Mouse (Mus musculus) brain, adult 2 months (tissue): ENCODE data around the gene Aff1.

Source experiments
- DNase-seq: peaks from one replicate; pipeline ENCODE4 v3.0.0; 2011; ENCODE audit warnings: low read depth, low spot score

Aff1 gene

GRCm38 (mm10) chr5:103772252-103772651 is 80.1 kb downstream of the Aff1 start:
- peak; percentile 45 for DNase-seq

- no peak for DNase-seq
Measured at GRCm38 (mm10) chr5:103773100-103773552, 81.0 kb downstream of the Aff1 start.

- DNase-seq: peak; percentile 87
Measured at GRCm38 (mm10) chr5:103774703-103775333, 82.6 kb downstream of the Aff1 start.

GRCm38 (mm10) chr5:103775429-103775828 is 83.3 kb downstream of the Aff1 start:
- no peak for DNase-seq

- no peak for DNase-seq
Measured at GRCm38 (mm10) chr5:103776842-103777241, 84.7 kb downstream of the Aff1 start.

GRCm38 (mm10) chr5:103777446-103777845 is 85.3 kb downstream of the Aff1 start:
- no peak for DNase-seq

- DNase-seq: peak; percentile 63
Measured at GRCm38 (mm10) chr5:103778314-103779117, 86.3 kb downstream of the Aff1 start.

- DNase-seq: no peak
Measured at GRCm38 (mm10) chr5:103779836-103780235, 87.7 kb downstream of the Aff1 start.

GRCm38 (mm10) chr5:103780266-103780665 is 88.1 kb downstream of the Aff1 start:
- DNase-seq: no peak

- DNase-seq: no peak
Measured at GRCm38 (mm10) chr5:103780836-103781235, 88.7 kb downstream of the Aff1 start.

GRCm38 (mm10) chr5:103783086-103783668 is 91.0 kb downstream of the Aff1 start:
- DNase-seq: no peak

- DNase-seq: peak; percentile 64
Measured at GRCm38 (mm10) chr5:103786096-103786495, 93.9 kb downstream of the Aff1 start.

GRCm38 (mm10) chr5:103788476-103788875 is 96.3 kb downstream of the Aff1 start:
- DNase-seq: peak; percentile 17

GRCm38 (mm10) chr5:103788976-103789375 is 96.8 kb downstream of the Aff1 start:
- DNase-seq: peak; percentile 58

- peak; percentile 95 for DNase-seq
Measured at GRCm38 (mm10) chr5:103789619-103790116, 97.5 kb downstream of the Aff1 start.

GRCm38 (mm10) chr5:103791741-103792140 is 99.6 kb downstream of the Aff1 start:
- DNase-seq: no peak

- no peak for DNase-seq
Measured at GRCm38 (mm10) chr5:103795121-103795520, 102.9 kb downstream of the Aff1 start.

- DNase-seq: no peak
Measured at GRCm38 (mm10) chr5:103796035-103796434, 103.9 kb downstream of the Aff1 start.

- peak; percentile 83 for DNase-seq
Measured at GRCm38 (mm10) chr5:103797774-103798173, 105.6 kb downstream of the Aff1 start.

GRCm38 (mm10) chr5:103799438-103799837 is 107.3 kb downstream of the Aff1 start:
- DNase-seq: no peak

GRCm38 (mm10) chr5:103800009-103800408 is 107.8 kb downstream of the Aff1 start:
- DNase-seq: no peak

- DNase-seq: no peak
Measured at GRCm38 (mm10) chr5:103803386-103803785, 111.2 kb downstream of the Aff1 start.
